Mouse (Mus musculus) kidney, postnatal 36 days (tissue): Measurements from ENCODE around the gene Commd3.

Source experiments
- DNase-seq, 2 experiments: peaks; one replicate each; pipeline ENCODE4 v3.0.0; 2021 to 2022; ENCODE audit warnings: mixed read lengths in 2 of 2

Commd3 gene

GRCm38 (mm10) chr2:18687671-18688170 lies 15.5 kb downstream of the Commd3 start:
- no peak for DNase-seq

GRCm38 (mm10) chr2:18688286-18688685 lies 16.1 kb downstream of the Commd3 start:
- no peak for DNase-seq

GRCm38 (mm10) chr2:18688708-18689063 lies 16.5 kb downstream of the Commd3 start:
- DNase-seq: peak; percentile 26 to 75

GRCm38 (mm10) chr2:18689064-18689921 lies 17.1 kb downstream of the Commd3 start:
- DNase-seq: peak; percentile 35 to 61

GRCm38 (mm10) chr2:18690055-18690691 lies 18.0 kb downstream of the Commd3 start:
- DNase-seq: peak in 1 of 2 experiments; percentile 50

- no peak for DNase-seq
Observed at GRCm38 (mm10) chr2:18690756-18691155, 18.6 kb downstream of the Commd3 start.

GRCm38 (mm10) chr2:18692031-18692430 lies 19.8 kb downstream of the Commd3 start:
- DNase-seq: no peak

GRCm38 (mm10) chr2:18692548-18692947 lies 20.4 kb downstream of the Commd3 start:
- no peak for DNase-seq

- no peak for DNase-seq
Observed at GRCm38 (mm10) chr2:18693491-18693870, 21.3 kb downstream of the Commd3 start.

- peak; percentile 50 to 74 for DNase-seq
Observed at GRCm38 (mm10) chr2:18693871-18694610, 21.9 kb downstream of the Commd3 start, which contains the start of gene Spag6. TSS of gene Spag6 (plus strand) at chr2:18694032.

GRCm38 (mm10) chr2:18694611-18694950 lies 22.4 kb downstream of the Commd3 start:
- DNase-seq: no peak

GRCm38 (mm10) chr2:18695163-18695562 lies 23.0 kb downstream of the Commd3 start:
- DNase-seq: no peak

- DNase-seq: no peak
Observed at GRCm38 (mm10) chr2:18695629-18696150, 23.5 kb downstream of the Commd3 start.

GRCm38 (mm10) chr2:18697591-18698244 lies 25.5 kb downstream of the Commd3 start:
- no peak for DNase-seq

GRCm38 (mm10) chr2:18698663-18699385 lies 26.6 kb downstream of the Commd3 start:
- peak in 1 of 2 experiments; percentile 37 for DNase-seq

GRCm38 (mm10) chr2:18699401-18699990 lies 27.3 kb downstream of the Commd3 start:
- no peak for DNase-seq

- no peak for DNase-seq
Observed at GRCm38 (mm10) chr2:18710356-18710755, 38.2 kb downstream of the Commd3 start.

GRCm38 (mm10) chr2:18713071-18713470 lies 40.9 kb downstream of the Commd3 start:
- DNase-seq: no peak

- no peak for DNase-seq
Observed at GRCm38 (mm10) chr2:18714337-18714736, 42.2 kb downstream of the Commd3 start.

GRCm38 (mm10) chr2:18718521-18718920 lies 46.3 kb downstream of the Commd3 start:
- no peak for DNase-seq

GRCm38 (mm10) chr2:18722208-18722830 lies 50.1 kb downstream of the Commd3 start:
- DNase-seq: no peak
